Mouse (Mus musculus): ENCODE measurements at regions not wholly inside any gene's neighbourhood (a gene's known extent, or its start where the extent isn't known, plus 50 kb on each side); places are given as distances from the start of the nearest gene placed in this dataset.
A peak's percentile ranks its signal among the peaks of the same experiment; 100 is the strongest.

DNA sequence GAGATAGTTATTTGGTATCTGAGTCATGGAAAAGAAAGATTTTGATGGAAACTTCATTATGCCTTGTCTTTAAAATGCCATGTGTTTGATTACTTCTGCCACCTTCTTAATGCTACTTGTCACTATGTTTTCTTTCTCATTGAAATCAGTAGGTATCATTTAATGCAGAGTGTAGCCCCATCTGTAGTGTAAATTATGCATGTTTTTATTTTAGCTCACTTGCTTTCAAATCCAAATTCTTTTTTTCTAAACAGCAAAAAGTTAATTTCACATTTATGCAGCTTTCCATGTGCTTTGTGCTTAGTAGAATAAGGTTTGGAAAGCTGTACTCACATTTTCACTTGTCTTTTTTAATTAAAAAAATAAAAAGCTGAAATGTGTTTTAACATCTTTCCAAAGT lies 748.0 kb upstream of the Epha7 start:
- Histone ChIP-seq H3K4me1 (ENCODE audit: insufficient read depth) (no peaks in the 10 kb centered on the region), H3K9me3 (ENCODE audit: low read depth, low read length) (no peaks in the 10 kb centered on the region), H3K27ac (ENCODE audit: low read depth) (no peak overlapping the region), H3K27me3 (ENCODE audit: insufficient read depth, low read length) (no peaks in the 10 kb centered on the region), H3K4me3 (ENCODE audit: low read depth, low read length) (no peak overlapping the region), H3K4me2 (no peak overlapping the region), H3K36me3 (ENCODE audit: insufficient read depth) (no peaks in the 10 kb centered on the region), H3K9ac (no peak overlapping the region)
- TF ChIP-seq CTCF (IDR thresholded peaks at IDR 0.05; ENCODE audit: low read depth): no peak
- no peak for DNase-seq
- ATAC-seq (ENCODE audit: insufficient read depth): no peak

DNA sequence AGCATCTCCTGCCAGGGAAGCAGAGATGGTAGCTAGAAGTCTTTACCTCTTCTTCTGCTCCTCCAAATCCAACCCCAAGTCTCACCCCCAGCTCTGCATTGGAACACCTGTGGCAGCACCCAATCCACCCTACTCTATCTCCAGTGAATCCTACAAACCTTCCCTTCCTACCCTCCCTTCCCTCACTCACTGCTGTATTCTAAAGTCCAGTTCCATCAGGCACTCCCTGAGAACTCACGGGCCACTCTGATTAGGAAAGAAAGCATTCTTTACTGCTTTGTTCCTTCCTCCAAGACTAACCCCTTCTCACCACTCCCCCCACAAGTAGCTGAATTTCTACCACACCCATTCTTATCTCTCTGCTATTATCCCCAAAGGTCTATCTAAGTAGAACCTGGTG lies 747.1 kb upstream of the Epha7 start:
- Histone ChIP-seq H3K4me1 (ENCODE audit: insufficient read depth) (no peaks in the 10 kb centered on the region), H3K27ac (ENCODE audit: low read depth) (no peak overlapping the region), H3K4me3 (ENCODE audit: low read depth, low read length) (no peak overlapping the region), H3K9ac (no peak overlapping the region), H3K27me3 (ENCODE audit: insufficient read depth, low read length) (no peaks in the 10 kb centered on the region), H3K4me2 (no peak overlapping the region), H3K9me3 (ENCODE audit: low read depth, low read length) (no peaks in the 10 kb centered on the region), H3K36me3 (ENCODE audit: insufficient read depth) (no peaks in the 10 kb centered on the region)
- no peak for ATAC-seq (ENCODE audit: insufficient read depth)
- no peak for TF ChIP-seq CTCF (IDR thresholded peaks at IDR 0.05; ENCODE audit: low read depth)
- no peak for DNase-seq
- WGBS: 71% methylated on average over 1 of the region's 1 CpGs

DNA sequence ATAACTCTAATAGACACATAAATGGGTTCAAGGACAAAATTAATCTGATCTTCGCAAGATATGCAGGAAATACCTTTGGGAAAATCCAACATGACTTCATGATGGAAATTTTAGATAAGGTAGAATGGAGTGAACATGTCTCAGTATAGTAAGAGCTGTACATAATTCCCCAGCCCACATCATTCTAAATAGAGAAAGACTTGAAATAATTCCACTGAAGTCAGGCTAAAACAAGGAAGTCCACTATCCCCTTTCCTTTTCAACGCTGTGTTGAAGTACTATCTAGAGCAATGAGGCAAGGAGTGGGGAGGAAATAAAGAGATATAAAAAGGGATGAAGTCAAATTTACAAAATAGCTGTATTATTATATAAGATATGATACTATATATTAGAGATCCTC lies 733.9 kb upstream of the Epha7 start:
- Histone ChIP-seq H3K27me3 (ENCODE audit: insufficient read depth, low read length) (no peaks in the 10 kb centered on the region), H3K27ac (ENCODE audit: low read depth) (no peak overlapping the region), H3K36me3 (ENCODE audit: insufficient read depth) (no peaks in the 10 kb centered on the region), H3K4me3 (ENCODE audit: low read depth, low read length) (no peak overlapping the region), H3K9me3 (ENCODE audit: low read depth, low read length) (no peaks in the 10 kb centered on the region), H3K4me1 (ENCODE audit: insufficient read depth) (no peaks in the 10 kb centered on the region), H3K9ac (no peak overlapping the region), H3K4me2 (no peak overlapping the region)
- ATAC-seq (ENCODE audit: insufficient read depth): no peak
- WGBS: 87% methylated on average over 2 of the region's 2 CpGs
- TF ChIP-seq CTCF (IDR thresholded peaks at IDR 0.05; ENCODE audit: low read depth): no peak
- DNase-seq: no peak

DNA sequence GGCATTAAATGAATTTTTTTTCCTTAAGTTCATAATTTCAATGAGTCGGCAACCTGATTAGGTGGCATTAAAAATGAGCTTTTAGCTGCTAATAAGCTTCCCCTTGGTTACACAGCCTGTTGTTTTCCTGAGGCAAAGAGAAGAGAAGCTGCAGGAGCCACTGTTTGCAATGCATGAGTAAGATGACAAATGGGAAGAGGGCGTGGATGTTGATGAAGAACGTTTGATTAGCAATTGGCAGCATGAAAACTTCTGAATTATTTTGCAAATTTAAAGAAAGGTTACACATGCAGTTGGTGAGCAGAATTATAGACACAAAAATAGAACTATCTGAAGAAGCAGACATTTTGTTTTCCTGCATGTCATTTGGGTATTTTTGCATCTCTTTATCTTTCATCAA lies 720.1 kb upstream of the Epha7 start:
- H3K4me1 ChIP-seq (ENCODE audit: insufficient read depth): no peaks in the 10 kb centered on the region
- no peak for ATAC-seq (ENCODE audit: insufficient read depth)
- no peaks in the 10 kb centered on the region for H3K27me3 ChIP-seq (ENCODE audit: insufficient read depth, low read length)
- no peak overlapping the region for H3K4me3 ChIP-seq (ENCODE audit: low read depth, low read length)
- H3K9ac ChIP-seq: no peak overlapping the region
- DNase-seq: no peak
- no peaks in the 10 kb centered on the region for H3K36me3 ChIP-seq (ENCODE audit: insufficient read depth)
- WGBS: 30% methylated on average over 3 of the region's 3 CpGs
- no peak overlapping the region for H3K4me2 ChIP-seq
- H3K9me3 ChIP-seq (ENCODE audit: low read depth, low read length): no peaks in the 10 kb centered on the region
- no peak overlapping the region for H3K27ac ChIP-seq (ENCODE audit: low read depth)
- no peak for TF ChIP-seq CTCF (IDR thresholded peaks at IDR 0.05; ENCODE audit: low read depth)

DNA sequence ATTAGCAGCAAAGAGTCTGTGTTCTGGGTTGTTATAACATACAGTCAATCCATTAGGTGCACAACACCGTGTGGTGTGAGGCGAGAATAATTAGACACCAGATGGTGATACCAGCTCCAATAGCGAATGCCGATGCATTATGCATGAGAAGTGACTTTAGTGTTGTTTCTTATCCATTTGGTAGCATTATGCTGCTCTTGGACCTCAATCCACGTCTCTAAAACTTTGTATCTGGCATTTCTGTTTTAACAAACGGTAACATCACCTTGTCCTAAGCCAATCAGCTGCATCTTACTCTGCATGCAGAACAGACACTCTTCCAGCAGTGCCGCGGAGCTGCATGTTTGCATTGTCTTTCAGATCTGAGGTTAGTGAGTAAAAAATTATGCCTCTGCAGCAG lies 669.8 kb upstream of the Epha7 start:
- H3K9ac ChIP-seq: no peak overlapping the region
- H3K4me2 ChIP-seq: no peak overlapping the region
- WGBS: 73% methylated on average over 8 of the region's 8 CpGs
- DNase-seq: no peak
- H3K27me3 ChIP-seq (ENCODE audit: insufficient read depth, low read length): no peaks in the 10 kb centered on the region
- no peaks in the 10 kb centered on the region for H3K9me3 ChIP-seq (ENCODE audit: low read depth, low read length)
- H3K36me3 ChIP-seq (ENCODE audit: insufficient read depth): no peaks in the 10 kb centered on the region
- H3K4me3 ChIP-seq (ENCODE audit: low read depth, low read length): no peak overlapping the region
- H3K27ac ChIP-seq (ENCODE audit: low read depth): no peak overlapping the region
- no peaks in the 10 kb centered on the region for H3K4me1 ChIP-seq (ENCODE audit: insufficient read depth)
- TF ChIP-seq CTCF (IDR thresholded peaks at IDR 0.05; ENCODE audit: low read depth): no peak
- ATAC-seq (ENCODE audit: insufficient read depth): no peak

DNA sequence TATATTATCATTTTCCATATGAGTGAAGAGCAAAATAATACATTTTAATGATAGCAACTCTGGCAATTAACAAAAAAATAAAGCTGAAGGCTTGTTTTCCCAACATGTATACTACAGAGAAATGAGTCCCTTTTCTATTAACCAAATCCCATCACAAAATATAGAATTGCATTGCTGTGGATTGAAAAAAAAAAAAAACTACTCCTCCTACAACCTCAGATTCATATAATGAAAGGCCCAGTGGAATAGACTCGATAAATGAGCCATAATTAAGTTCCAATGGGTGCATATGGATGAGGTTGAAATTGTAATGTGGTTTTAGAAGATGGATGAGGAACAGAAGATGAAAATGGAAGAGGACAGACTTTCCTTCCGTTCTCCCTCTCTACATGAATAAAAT lies 657.8 kb upstream of the Epha7 start:
- ATAC-seq (ENCODE audit: insufficient read depth) (no peak), DNase-seq (no peak)
- Histone ChIP-seq H3K9me3 (ENCODE audit: low read depth, low read length) (no peaks in the 10 kb centered on the region), H3K9ac (no peak overlapping the region), H3K27me3 (ENCODE audit: insufficient read depth, low read length) (no peaks in the 10 kb centered on the region), H3K27ac (ENCODE audit: low read depth) (no peak overlapping the region), H3K4me3 (ENCODE audit: low read depth, low read length) (no peak overlapping the region), H3K4me1 (ENCODE audit: insufficient read depth) (no peaks in the 10 kb centered on the region), H3K4me2 (no peak overlapping the region), H3K36me3 (ENCODE audit: insufficient read depth) (no peaks in the 10 kb centered on the region)
- WGBS: 67% methylated on average over 2 of the region's 2 CpGs
- TF ChIP-seq CTCF (IDR thresholded peaks at IDR 0.05; ENCODE audit: low read depth): no peak

DNA sequence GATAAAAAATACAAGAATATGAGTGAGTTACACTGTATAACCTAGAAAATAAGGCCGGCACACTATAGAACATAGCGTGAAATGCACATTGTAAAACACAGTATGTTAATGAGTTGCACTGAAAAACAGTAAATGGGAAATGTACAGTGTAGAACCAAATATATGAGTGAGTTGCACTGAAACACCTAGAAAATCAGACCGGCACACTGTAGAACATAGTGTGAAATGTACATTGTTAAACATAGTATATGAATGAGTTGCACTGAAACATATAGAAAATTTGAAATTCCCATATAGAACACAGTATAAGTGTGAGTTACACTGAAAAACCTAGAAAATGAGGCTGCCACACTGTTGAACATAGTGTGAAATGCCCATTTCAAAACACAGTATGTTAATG lies 636.2 kb upstream of the Epha7 start:
- WGBS: 79% methylated on average over 3 of the region's 3 CpGs
- no peaks in the 10 kb centered on the region for H3K36me3 ChIP-seq (ENCODE audit: insufficient read depth)
- H3K4me3 ChIP-seq (ENCODE audit: low read depth, low read length): no peak overlapping the region
- no peak overlapping the region for H3K9ac ChIP-seq
- no peaks in the 10 kb centered on the region for H3K4me1 ChIP-seq (ENCODE audit: insufficient read depth)
- no peaks in the 10 kb centered on the region for H3K27me3 ChIP-seq (ENCODE audit: insufficient read depth, low read length)
- DNase-seq: peak; percentile 76
- H3K4me2 ChIP-seq: no peak overlapping the region
- peak; percentile 98 for ATAC-seq (ENCODE audit: insufficient read depth)
- H3K27ac ChIP-seq (ENCODE audit: low read depth): no peak overlapping the region
- no peak for TF ChIP-seq CTCF (IDR thresholded peaks at IDR 0.05; ENCODE audit: low read depth)
- H3K9me3 ChIP-seq (ENCODE audit: low read depth, low read length): no peaks in the 10 kb centered on the region

DNA sequence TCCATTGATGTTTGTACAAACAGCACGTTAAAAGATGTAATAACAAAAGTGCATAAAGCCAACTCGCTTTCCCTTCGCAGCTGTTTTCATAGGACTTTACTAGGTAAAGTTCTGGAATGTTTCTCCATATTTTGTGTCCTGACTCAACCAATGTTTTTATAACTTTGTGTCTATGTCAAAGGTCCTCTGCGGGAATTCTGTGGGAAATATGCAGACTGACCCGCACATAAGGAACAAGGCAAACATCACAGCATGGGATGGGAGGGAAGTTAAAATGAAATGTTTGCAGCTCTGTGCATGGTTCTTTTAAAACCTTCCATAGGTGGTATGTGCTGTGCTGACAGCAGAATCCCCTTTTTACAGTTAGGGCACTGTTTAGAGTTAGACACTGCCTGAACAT lies 622.1 kb upstream of the Epha7 start:
- TF ChIP-seq CTCF (IDR thresholded peaks at IDR 0.05; ENCODE audit: low read depth): no peak
- Histone ChIP-seq H3K4me1 (ENCODE audit: insufficient read depth) (no peaks in the 10 kb centered on the region), H3K9ac (no peak overlapping the region), H3K4me2 (no peak overlapping the region), H3K9me3 (ENCODE audit: low read depth, low read length) (no peaks in the 10 kb centered on the region), H3K27me3 (ENCODE audit: insufficient read depth, low read length) (no peaks in the 10 kb centered on the region), H3K27ac (ENCODE audit: low read depth) (no peak overlapping the region), H3K36me3 (ENCODE audit: insufficient read depth) (no peaks in the 10 kb centered on the region), H3K4me3 (ENCODE audit: low read depth, low read length) (no peak overlapping the region)
- DNase-seq (no peak), ATAC-seq (ENCODE audit: insufficient read depth) (no peak)
- 70% methylated on average over 5 of the region's 5 CpGs for WGBS
